Mouse (Mus musculus) neutrophil, adult 65 days (primary cell): Measurements from ENCODE around the gene Dbnl. TPM values are rescaled to one million over a fixed set of nuclear protein-coding genes. Genes with fewer than 3 reads are reported as not detected.

Experiments used
- total RNA-seq: library from RNA; stranded (reverse); gene quantifications from 2 replicates; pipeline ENCODE4 v1.2.4, GENCODE M21; 2023

Dbnl gene
- total RNA-seq = 162 TPM in 2 replicates

DNA sequence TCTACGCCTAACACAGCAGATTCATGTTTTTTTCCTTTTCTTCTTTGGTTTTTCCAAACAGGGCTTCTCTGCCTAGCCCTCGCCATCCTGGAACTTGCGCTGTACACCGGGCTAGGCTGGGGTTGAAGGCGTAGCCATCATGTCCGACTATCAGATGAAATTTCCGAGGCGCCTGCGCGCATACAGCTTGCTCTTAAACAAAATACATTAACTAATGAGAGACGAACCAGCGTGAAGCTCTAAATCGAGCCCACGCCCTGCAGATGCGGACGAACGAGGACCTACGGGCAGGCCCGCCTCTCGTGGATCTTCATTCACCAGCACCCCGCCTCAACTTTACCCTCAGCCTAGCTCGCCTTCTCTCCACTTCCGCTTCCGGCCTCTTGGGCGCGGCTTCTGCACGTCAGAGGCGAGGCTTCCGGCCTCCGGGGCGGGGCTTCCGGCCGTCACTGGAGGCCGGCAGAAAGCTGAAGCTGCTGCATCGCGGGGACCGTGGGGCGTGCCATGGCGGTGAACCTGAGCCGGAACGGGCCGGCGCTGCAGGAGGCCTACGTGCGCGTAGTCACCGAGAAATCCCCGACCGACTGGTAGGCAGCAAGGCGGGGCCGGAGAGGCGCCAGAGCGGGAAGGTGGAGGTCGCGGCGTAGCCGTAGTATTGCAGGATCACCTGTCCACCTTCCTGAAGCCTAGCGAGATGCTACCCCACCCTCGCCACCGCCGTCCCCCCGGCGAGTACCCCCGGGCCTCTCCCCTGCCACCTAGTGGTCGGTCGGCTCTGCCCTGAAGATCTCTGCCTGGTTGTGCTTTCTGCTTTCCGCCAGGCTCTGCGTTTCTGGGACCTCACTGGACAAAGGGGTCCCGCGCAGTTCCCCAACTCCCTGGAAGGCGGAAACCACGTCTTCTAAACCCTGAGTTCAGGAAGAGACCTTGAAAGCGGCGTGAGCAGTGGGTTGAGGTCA is at the start of gene Dbnl:
Gene Dbnl, plus strand, starts transcription at position 433 of the 959 bp plus-strand sequence.

DNA sequence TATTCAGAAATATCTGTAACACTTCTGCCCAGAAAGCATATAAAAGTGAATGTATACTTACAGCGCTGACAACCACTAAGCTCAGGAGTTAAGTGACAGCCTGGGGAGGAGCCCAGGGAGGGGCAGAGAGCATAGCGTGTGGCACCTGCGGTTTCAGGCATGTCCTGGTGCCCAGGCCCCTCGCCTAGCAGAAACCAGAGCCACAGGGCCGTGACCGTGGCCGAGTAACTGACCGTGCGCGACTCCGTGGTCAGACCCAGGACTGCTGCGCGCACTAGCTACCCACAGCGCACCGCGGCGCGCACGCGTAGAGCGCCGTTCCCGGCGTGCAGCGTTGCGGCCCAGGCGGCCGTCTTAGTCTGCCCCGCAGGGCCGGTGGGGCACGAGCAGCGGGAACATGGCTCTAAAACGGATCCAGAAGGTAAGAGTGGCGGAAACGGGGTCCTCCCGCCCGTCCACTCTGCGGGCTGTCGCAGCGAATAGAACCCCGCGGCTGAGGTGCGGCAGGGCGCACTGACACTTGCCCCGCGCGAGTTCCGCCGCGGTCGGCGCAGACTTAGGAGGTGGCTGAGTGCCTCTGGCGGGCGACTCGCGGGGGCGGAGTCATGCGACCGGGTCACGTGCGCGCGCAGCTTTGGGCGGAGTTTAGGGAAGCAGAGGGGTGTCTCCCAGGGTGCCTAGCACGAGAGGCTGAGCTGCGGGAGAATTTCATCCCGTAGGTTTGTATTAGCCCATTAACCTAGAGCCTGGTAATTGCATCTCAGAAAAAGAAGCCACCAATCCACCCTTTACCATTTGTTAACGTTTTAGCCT is 26.3 kb upstream of the Dbnl start, which contains the start of gene Urgcp:
Gene Urgcp, minus strand, starts transcription at position 557 of the 813 bp plus-strand sequence.

DNA sequence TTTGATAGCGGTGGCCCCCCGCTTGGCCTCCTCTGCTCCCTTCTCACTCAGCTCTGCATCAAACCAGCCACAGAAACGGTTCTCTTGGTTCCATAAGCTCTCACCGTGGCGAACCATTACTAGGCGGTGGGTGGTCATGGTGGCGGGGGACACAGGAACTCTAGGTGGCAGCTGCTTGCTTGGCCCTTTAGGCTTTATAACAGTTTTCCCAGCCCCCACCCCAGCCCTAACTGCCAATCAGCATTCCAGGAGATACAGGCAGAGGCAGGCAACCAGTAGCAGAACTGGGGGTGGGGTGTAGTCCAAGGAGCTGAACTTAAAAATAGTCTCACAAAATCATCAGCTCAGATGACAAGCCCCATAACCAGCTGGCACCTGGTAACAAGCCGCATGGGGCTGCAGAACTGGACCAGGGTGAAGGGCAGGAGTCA is 15.3 kb downstream of the Dbnl start, which contains the start of gene Pgam2:
Gene Pgam2, minus strand, starts transcription at position 183 of the 431 bp plus-strand sequence.

DNA sequence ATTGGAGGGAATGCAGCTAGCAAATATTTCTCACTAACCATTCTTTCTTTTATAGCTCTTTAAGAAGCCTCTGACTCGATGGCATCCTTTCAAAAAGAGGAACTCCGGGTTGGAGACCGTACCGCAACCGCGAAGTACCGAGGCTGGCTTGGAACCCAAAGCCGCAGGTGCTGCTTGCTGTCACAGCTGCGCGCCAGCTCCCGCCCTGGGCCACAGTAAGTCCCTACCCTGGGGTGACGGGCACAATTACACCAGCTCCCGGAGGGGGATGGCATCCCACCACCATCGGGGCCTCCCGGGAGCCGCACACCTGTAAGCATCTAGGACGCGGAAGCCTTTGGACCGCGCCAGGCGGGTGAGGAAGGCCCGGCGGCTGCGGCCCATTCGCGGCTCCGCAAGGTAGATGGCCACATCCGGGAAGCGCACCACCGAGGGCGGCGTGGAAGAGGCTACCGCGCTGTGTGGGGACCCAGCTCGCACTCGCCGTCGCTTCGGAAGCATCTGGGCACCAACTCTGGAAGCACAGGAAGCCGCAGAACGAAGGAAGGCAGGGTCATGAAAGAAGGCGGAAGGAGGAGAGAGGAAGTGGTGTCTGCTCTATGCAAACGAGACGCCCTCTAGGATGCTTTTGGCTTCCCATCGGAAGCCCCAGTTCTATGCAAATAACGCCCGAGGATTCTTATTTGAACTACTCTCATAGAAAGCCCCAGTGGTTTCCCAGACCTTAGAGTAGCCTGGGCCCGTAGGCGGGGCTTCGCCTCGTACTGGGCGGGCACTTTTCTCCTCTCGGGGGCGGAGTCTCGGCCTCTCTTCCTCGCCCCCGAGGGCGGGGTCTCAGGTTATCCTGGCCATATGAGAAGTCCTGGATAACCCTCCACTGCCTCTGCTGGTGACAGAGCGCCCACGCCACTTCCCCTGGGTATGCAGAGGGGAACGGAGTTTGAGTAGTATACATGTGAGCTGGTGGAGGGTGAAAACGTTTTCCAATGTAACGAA is 49.3 kb downstream of the Dbnl start, which contains the start of gene Polm:
Gene Polm, minus strand, starts transcription at position 766 of the 996 bp plus-strand sequence.

Other genes with a start within 250 kb of the Dbnl start
- 12.9 and 16.2 TPM in 2 replicates for gene Ccdc117, start 246.3 kb upstream of the Dbnl start, total RNA-seq
- gene Ankrd36, start 218.8 kb upstream of the Dbnl start, total RNA-seq = not detected in 2 replicates
- 26.0 and 28.4 TPM in 2 replicates for gene Mrps24, start 72.8 kb upstream of the Dbnl start, total RNA-seq
- 11.9 and 16.0 TPM in 2 replicates for gene Urgcp, start 26.1 kb upstream of the Dbnl start, total RNA-seq
- gene Pgam2, start 15.2 kb downstream of the Dbnl start, total RNA-seq = not detected in 2 replicates
- 27.7 and 31.5 TPM in 2 replicates for gene Polm, start 49.5 kb downstream of the Dbnl start, total RNA-seq
- not detected in 2 replicates for gene Aebp1, start 73.5 kb downstream of the Dbnl start, total RNA-seq
- 17.2 and 22.8 TPM in 2 replicates for gene Pold2, start 89.8 kb downstream of the Dbnl start, total RNA-seq
- not detected in 2 replicates for gene Myl7, start 110.3 kb downstream of the Dbnl start, total RNA-seq
- gene Gck, start 161.6 kb downstream of the Dbnl start, total RNA-seq = not detected in 2 replicates
- 83.8 and 99.8 TPM in 2 replicates for gene Ykt6, start 167.2 kb downstream of the Dbnl start, total RNA-seq